Mouse (Mus musculus) myocyte (in vitro differentiated cells): ENCODE results near the gene Ina. TPM values are rescaled to one million over a fixed set of nuclear protein-coding genes. Genes with fewer than 3 reads are reported as not detected.
A peak's percentile ranks its signal among the peaks of the same experiment; 100 is the strongest.

ENCODE experiments used
- H3K27me3 ChIP-seq: one replicate; pipeline ENCODE4 v1.6.1; 2011; ENCODE audit not compliant: control insufficient read depth, insufficient read depth, insufficient read length
- H3K36me3 ChIP-seq: one replicate; pipeline ENCODE4 v1.6.1; 2011; ENCODE audit not compliant: control insufficient read depth, insufficient read depth
- H3K4me2 ChIP-seq: one replicate; pipeline ENCODE4 v1.6.1; 2011; ENCODE audit warnings: low read depth, control low read depth
- H3K4me3 ChIP-seq: one replicate; pipeline ENCODE4 v1.5.1; 2011; ENCODE audit warnings: mild to moderate bottlenecking, control low read depth, moderate library complexity
- H3K79me2 ChIP-seq: one replicate; pipeline ENCODE4 v1.6.1; 2011; ENCODE audit not compliant: control insufficient read depth, insufficient read depth
- H3ac ChIP-seq: one replicate; pipeline ENCODE4 v1.6.1; 2011; ENCODE audit not compliant: control insufficient read depth, insufficient read length
- CEBPB ChIP-seq: IDR thresholded peaks from 2 replicates; pipeline ENCODE4 v1.6.1; 2011; ENCODE audit warnings: mild to moderate bottlenecking, moderate library complexity; ENCODE audit not compliant: poor library complexity, insufficient read depth, severe bottlenecking
- E2F4 ChIP-seq: IDR thresholded peaks from one replicate; pipeline ENCODE4 v1.6.1; 2011; ENCODE audit warnings: mild to moderate bottlenecking, control low read depth, moderate library complexity; ENCODE audit not compliant: insufficient read depth
- MAX ChIP-seq: IDR thresholded peaks from one replicate; pipeline ENCODE4 v1.6.1; 2011; ENCODE audit warnings: low read depth, mild to moderate bottlenecking, control low read depth
- MYOD1 ChIP-seq, 3 experiments: IDR thresholded peaks; one replicate each; pipeline ENCODE4 v1.6.1; 2011; ENCODE audit warnings: control low read depth in 2 of 3, low read depth in 2 of 3, mild to moderate bottlenecking in 2 of 3, moderate library complexity in 1 of 3; ENCODE audit not compliant: insufficient read length in 2 of 3, control insufficient read depth in 1 of 3
- MYOG ChIP-seq, 3 experiments: IDR thresholded peaks; one replicate each; pipeline ENCODE4 v1.6.1; 2011; ENCODE audit warnings: control low read depth in 2 of 3, low read depth in 2 of 3, mild to moderate bottlenecking in 2 of 3; ENCODE audit not compliant: insufficient read length in 2 of 3, control insufficient read depth in 1 of 3, insufficient read depth in 1 of 3
- POLR2A ChIP-seq: IDR thresholded peaks from one replicate; pipeline ENCODE4 v1.6.1; 2011; ENCODE audit warnings: low read depth, mild to moderate bottlenecking, control low read depth, moderate library complexity; ENCODE audit not compliant: insufficient read length
- POLR2AphosphoS2 ChIP-seq: IDR thresholded peaks from one replicate; pipeline ENCODE4 v1.6.1; 2011; ENCODE audit warnings: low read depth, control low read depth; ENCODE audit not compliant: insufficient read length
- REST ChIP-seq: IDR thresholded peaks from one replicate; pipeline ENCODE4 v1.6.1; 2011; ENCODE audit warnings: mild to moderate bottlenecking, control low read depth, moderate library complexity; ENCODE audit not compliant: insufficient read depth, insufficient read length
- SRF ChIP-seq: IDR thresholded peaks from one replicate; pipeline ENCODE4 v1.6.1; 2011; ENCODE audit warnings: low read depth; ENCODE audit not compliant: control insufficient read depth, insufficient read length
- TCF12 ChIP-seq: IDR thresholded peaks from one replicate; pipeline ENCODE4 v1.6.1; 2011; ENCODE audit warnings: mild to moderate bottlenecking, control low read depth; ENCODE audit not compliant: poor library complexity, insufficient read depth, severe bottlenecking
- TCF3 ChIP-seq: IDR thresholded peaks from one replicate; pipeline ENCODE4 v1.6.1; 2011; ENCODE audit warnings: low read depth, control low read depth; ENCODE audit not compliant: insufficient read length
- USF1 ChIP-seq: IDR thresholded peaks from one replicate; pipeline ENCODE4 v1.6.1; 2011; ENCODE audit warnings: low read depth, mild to moderate bottlenecking, control low read depth, moderate library complexity
- polyA plus RNA-seq: library from polyadenylated mRNA; unstranded; fragments of >200 nt; fragmentation: generic; extraction: Trizol; gene quantifications from one replicate; pipeline ENCODE4 v1.2.1, GENCODE M21; 2012; ENCODE audit warnings: missing spikeins

Ina gene
- polyA plus RNA-seq, 1 experiment, result not detected

DNA sequence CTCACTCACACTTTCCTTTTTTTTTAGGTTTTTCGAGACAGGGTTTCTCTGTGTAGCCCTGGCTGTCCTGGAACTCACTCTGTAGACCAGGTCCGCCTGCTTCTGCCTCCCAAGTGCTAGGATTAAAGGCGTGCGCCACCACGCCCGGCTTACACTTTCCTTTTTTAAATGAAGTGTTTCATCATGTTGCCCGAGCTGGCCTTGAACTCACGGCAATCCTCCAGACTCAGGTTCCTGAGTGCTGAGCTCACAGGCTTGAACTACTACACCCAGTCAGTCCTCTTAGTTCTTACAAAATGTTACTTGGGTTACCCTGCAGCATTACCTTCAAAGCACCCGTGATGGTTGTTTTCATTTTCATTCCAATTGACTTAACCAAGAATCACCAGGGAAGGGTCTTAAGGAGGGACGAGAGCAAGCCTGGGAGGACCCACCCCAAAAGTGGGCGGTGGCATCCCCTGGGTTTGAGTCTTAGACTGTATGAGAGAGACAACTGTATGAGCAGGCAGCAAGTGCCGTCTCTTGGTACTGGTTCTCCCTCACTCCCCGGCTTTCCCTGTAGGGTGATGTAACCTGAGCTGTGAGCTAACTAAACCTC lies 32.8 kb downstream of the Ina start:
- no peak overlapping the region for H3K4me3 ChIP-seq
- no peaks in the 10 kb centered on the region for H3K27me3 ChIP-seq
- no peak overlapping the region for H3ac ChIP-seq
- H3K4me2 ChIP-seq, result no peak overlapping the region
- TF ChIP-seq E2F4, result no peak
- TF ChIP-seq POLR2AphosphoS2, result no peak
- no peaks in the 10 kb centered on the region for H3K36me3 ChIP-seq
- peaks cover 10% of the 10 kb centered on the region for H3K79me2 ChIP-seq

GRCm38 (mm10) chr19:47049061-47049460 lies 34.6 kb downstream of the Ina start:
- Histone ChIP-seq H3K4me3 (no peak overlapping the region), H3ac (no peak overlapping the region), H3K36me3 (no peaks in the 10 kb centered on the region), H3K27me3 (no peaks in the 10 kb centered on the region), H3K4me2 (no peak overlapping the region), H3K79me2 (peaks cover 10% of the 10 kb centered on the region)
- no peak for TF ChIP-seq MYOD1 (IDR thresholded peaks at IDR 0.05; ENCODE audit: control insufficient read depth in 1 of 3, insufficient read length in 2 of 3, low read depth in 2 of 3)
- no peak for TF ChIP-seq TCF3
- TF ChIP-seq USF1, result no peak
- no peak for TF ChIP-seq E2F4
- no peak for TF ChIP-seq MAX
- no peak for TF ChIP-seq CEBPB
- no peak for TF ChIP-seq MYOG (IDR thresholded peaks at IDR 0.05; ENCODE audit: control insufficient read depth in 1 of 3, insufficient read depth in 1 of 3, insufficient read length in 2 of 3, low read depth in 2 of 3)
- TF ChIP-seq POLR2A, result no peak
- no peak for TF ChIP-seq REST
- TF ChIP-seq TCF12, result no peak
- no peak for TF ChIP-seq SRF
- no peak for TF ChIP-seq POLR2AphosphoS2

- Histone ChIP-seq H3ac (peak overlapping the region; percentile 47), H3K4me2 (peak overlapping the region; percentile 94), H3K4me3 (peak overlapping the region; percentile 50), H3K79me2 (peaks cover 10% of the 10 kb centered on the region), H3K36me3 (no peaks in the 10 kb centered on the region), H3K27me3 (no peaks in the 10 kb centered on the region)
- TF ChIP-seq POLR2A (no peak), MYOD1 (IDR thresholded peaks at IDR 0.05; ENCODE audit: control insufficient read depth in 1 of 3, insufficient read length in 2 of 3, low read depth in 2 of 3) (no peak), REST (no peak), CEBPB (no peak), TCF12 (no peak), MYOG (IDR thresholded peaks at IDR 0.05; ENCODE audit: control insufficient read depth in 1 of 3, insufficient read depth in 1 of 3, insufficient read length in 2 of 3, low read depth in 2 of 3) (no peak), POLR2AphosphoS2 (no peak), MAX (no peak), USF1 (no peak), TCF3 (no peak), SRF (no peak), E2F4 (no peak)
Measured at GRCm38 (mm10) chr19:47049840-47050239, 35.3 kb downstream of the Ina start.

- TF ChIP-seq USF1 (peak; percentile 4), POLR2A (peak; percentile 81), POLR2AphosphoS2 (peak; percentile 80), TCF3 (no peak), CEBPB (no peak)
- Histone ChIP-seq H3ac (peak within 1 kb of the TSS; percentile 47), H3K4me3 (peak within 1 kb of the TSS; percentile 50), H3K4me2 (peak within 1 kb of the TSS; percentile 94), H3K27me3 (no peaks in the 10 kb centered on the region), H3K79me2 (peaks cover 10% of the 10 kb centered on the region), H3K36me3 (no peaks in the 10 kb centered on the region)
Measured at GRCm38 (mm10) chr19:47050271-47051032, 36.0 kb downstream of the Ina start, which contains the start of gene Pcgf6. TSS of gene Pcgf6 (minus strand) at chr19:47050906.

- H3K27me3 ChIP-seq, result no peaks in the 10 kb centered on the region
- H3K36me3 ChIP-seq, result no peaks in the 10 kb centered on the region
- H3K4me3 ChIP-seq, result no peak overlapping the region
- TF ChIP-seq POLR2AphosphoS2 (no peak), CEBPB (no peak), SRF (no peak), MAX (no peak), MYOG (IDR thresholded peaks at IDR 0.05; ENCODE audit: control insufficient read depth in 1 of 3, insufficient read depth in 1 of 3, insufficient read length in 2 of 3, low read depth in 2 of 3) (no peak), MYOD1 (IDR thresholded peaks at IDR 0.05; ENCODE audit: control insufficient read depth in 1 of 3, insufficient read length in 2 of 3, low read depth in 2 of 3) (no peak), TCF12 (no peak)
- peaks cover 10% of the 10 kb centered on the region for H3K79me2 ChIP-seq
- H3K4me2 ChIP-seq, result no peak overlapping the region
- no peak overlapping the region for H3ac ChIP-seq
Measured at GRCm38 (mm10) chr19:47052927-47053326, 38.4 kb downstream of the Ina start.
